Mouse (Mus musculus) C2C12 (cell line): Measurements from ENCODE around the gene Mgat5b. TPM values are rescaled to one million over a fixed set of nuclear protein-coding genes. Genes with fewer than 3 reads are reported as not detected.

Experiments used
- H3K27me3 ChIP-seq: one replicate; pipeline ENCODE4 v1.6.1; 2011; ENCODE audit not compliant: control insufficient read depth, insufficient read depth, insufficient read length
- H3K36me3 ChIP-seq: one replicate; pipeline ENCODE4 v1.6.1; 2011; ENCODE audit not compliant: control insufficient read depth, insufficient read depth
- H3K4me3 ChIP-seq: one replicate; pipeline ENCODE4 v1.5.1; 2011; ENCODE audit warnings: mild to moderate bottlenecking, control low read depth; ENCODE audit not compliant: poor library complexity, insufficient read depth, severe bottlenecking
- H3K79me2 ChIP-seq: one replicate; pipeline ENCODE4 v1.6.1; 2011; ENCODE audit not compliant: control insufficient read depth, insufficient read depth
- H3K79me3 ChIP-seq: one replicate; pipeline ENCODE4 v1.6.1; 2011; ENCODE audit warnings: low read depth, control low read depth
- H3ac ChIP-seq: one replicate; pipeline ENCODE3; 2011; ENCODE audit warnings: low read depth; ENCODE audit not compliant: control insufficient read depth, insufficient read length
- CEBPB ChIP-seq: IDR thresholded peaks from one replicate; pipeline ENCODE4 v1.6.1; 2011; ENCODE audit warnings: low read depth, mild to moderate bottlenecking, control low read depth, moderate library complexity
- CTCF ChIP-seq: IDR thresholded peaks from one replicate; pipeline ENCODE4 v1.5.1; 2011; ENCODE audit not compliant: control insufficient read depth, insufficient read depth, insufficient read length
- FOSL1 ChIP-seq: IDR thresholded peaks from one replicate; pipeline ENCODE4 v1.8.0; 2011; ENCODE audit warnings: mild to moderate bottlenecking, low read length; ENCODE audit not compliant: poor library complexity, insufficient read depth, severe bottlenecking
- MAX ChIP-seq: IDR thresholded peaks from one replicate; pipeline ENCODE4 v1.6.1; 2011; ENCODE audit warnings: mild to moderate bottlenecking, control low read depth
- MYOD1 ChIP-seq: IDR thresholded peaks from one replicate; pipeline ENCODE4 v1.6.1; 2011; ENCODE audit warnings: low read depth; ENCODE audit not compliant: control insufficient read depth, insufficient read length
- MYOG ChIP-seq: IDR thresholded peaks from one replicate; pipeline ENCODE4 v1.6.1; 2011; ENCODE audit not compliant: control insufficient read depth, insufficient read length; ENCODE audit errors: extremely low read depth
- USF1 ChIP-seq: IDR thresholded peaks from one replicate; pipeline ENCODE4 v1.6.1; 2011; ENCODE audit warnings: low read depth, mild to moderate bottlenecking, control low read depth, moderate library complexity
- polyA plus RNA-seq: library from polyadenylated mRNA; unstranded; fragments of >200 nt; fragmentation: generic; extraction: Trizol; gene quantifications from one replicate; pipeline ENCODE4 v1.2.1, GENCODE M21; 2012; ENCODE audit warnings: missing spikeins

Gene Mgat5b
- polyA plus RNA-seq, 1 experiment, result not detected

- no peak for TF ChIP-seq MYOG
- no peak for TF ChIP-seq MAX
- no peak for TF ChIP-seq CEBPB
- no peak for TF ChIP-seq MYOD1
- no peak for TF ChIP-seq USF1
- TF ChIP-seq CTCF, result no peak
- no peak for TF ChIP-seq FOSL1
- peaks cover 45% of the 10 kb centered on the region for H3K27me3 ChIP-seq
- H3K79me3 ChIP-seq, result no peaks in the 10 kb centered on the region
- no peak overlapping the region for H3ac ChIP-seq
- H3K79me2 ChIP-seq, result no peaks in the 10 kb centered on the region
- no peak overlapping the region for H3K4me3 ChIP-seq
- H3K36me3 ChIP-seq, result no peaks in the 10 kb centered on the region
These were observed 83.1 kb downstream of the Mgat5b start for GRCm38 (mm10) chr11:117001789-117002188.

DNA sequence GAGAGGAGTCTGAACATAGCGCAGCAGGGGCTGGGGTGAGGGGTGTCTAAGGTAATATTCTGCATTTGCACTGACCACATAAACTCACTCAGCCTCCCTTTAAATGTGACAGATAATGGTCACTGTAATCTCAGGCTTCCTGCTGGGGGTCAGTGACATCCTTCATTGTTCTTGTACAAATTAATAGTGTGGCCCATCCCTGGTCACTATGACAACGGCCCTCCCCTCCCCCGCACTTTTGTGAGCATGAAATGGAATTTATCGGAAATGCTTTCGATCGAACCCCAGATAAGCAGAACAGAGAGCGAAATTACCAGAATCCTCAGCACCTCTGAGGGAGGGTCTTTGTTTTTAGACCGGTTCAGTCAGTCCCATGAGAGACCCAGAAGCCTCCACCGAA lies 84.8 kb downstream of the Mgat5b start:
- Histone ChIP-seq H3K79me3 (no peaks in the 10 kb centered on the region), H3K36me3 (no peaks in the 10 kb centered on the region), H3K27me3 (peaks cover 57% of the 10 kb centered on the region), H3ac (no peak overlapping the region), H3K4me3 (no peak overlapping the region), H3K79me2 (no peaks in the 10 kb centered on the region)
- TF ChIP-seq MAX, result no peak
- no peak for TF ChIP-seq FOSL1
- TF ChIP-seq MYOG, result no peak
- no peak for TF ChIP-seq CEBPB
- TF ChIP-seq MYOD1, result no peak
- no peak for TF ChIP-seq USF1
- no peak for TF ChIP-seq CTCF

DNA sequence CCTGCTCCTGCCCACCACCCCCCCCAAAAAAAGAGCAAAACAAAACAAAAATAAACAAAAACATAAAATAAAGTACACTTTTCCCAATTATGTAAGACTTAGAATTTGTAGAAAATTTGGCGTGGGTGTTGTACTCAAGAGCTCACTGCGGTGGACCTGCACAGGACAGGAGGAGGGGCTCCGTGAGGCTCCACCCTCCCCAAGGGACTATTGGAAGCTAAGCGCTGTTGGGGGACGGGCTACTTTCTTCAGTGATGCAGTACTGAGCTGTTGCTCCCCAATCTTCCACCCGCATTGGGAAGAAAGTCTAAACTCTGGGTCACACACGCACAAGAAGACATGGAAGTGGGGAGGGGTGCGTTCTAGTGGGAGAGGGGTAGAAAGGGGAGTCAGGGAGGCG lies 85.6 kb downstream of the Mgat5b start:
- Histone ChIP-seq H3K4me3 (no peak overlapping the region), H3K79me2 (no peaks in the 10 kb centered on the region), H3K27me3 (peaks cover 63% of the 10 kb centered on the region), H3ac (no peak overlapping the region), H3K36me3 (no peaks in the 10 kb centered on the region), H3K79me3 (no peaks in the 10 kb centered on the region)
- TF ChIP-seq MYOD1, result no peak
- TF ChIP-seq MAX, result no peak
- no peak for TF ChIP-seq CTCF
- TF ChIP-seq FOSL1, result no peak
- TF ChIP-seq USF1, result no peak
- no peak for TF ChIP-seq MYOG
- no peak for TF ChIP-seq CEBPB

- Histone ChIP-seq H3K27me3 (peaks cover 18% of the 10 kb centered on the region), H3ac (no peak overlapping the region), H3K36me3 (no peaks in the 10 kb centered on the region), H3K4me3 (no peak overlapping the region), H3K79me2 (no peaks in the 10 kb centered on the region), H3K79me3 (no peaks in the 10 kb centered on the region)
- TF ChIP-seq MYOD1 (no peak), CTCF (no peak), MYOG (no peak), USF1 (no peak), CEBPB (no peak), FOSL1 (no peak), MAX (no peak)
These were observed 98.8 kb downstream of the Mgat5b start for GRCm38 (mm10) chr11:117017462-117017861.

DNA sequence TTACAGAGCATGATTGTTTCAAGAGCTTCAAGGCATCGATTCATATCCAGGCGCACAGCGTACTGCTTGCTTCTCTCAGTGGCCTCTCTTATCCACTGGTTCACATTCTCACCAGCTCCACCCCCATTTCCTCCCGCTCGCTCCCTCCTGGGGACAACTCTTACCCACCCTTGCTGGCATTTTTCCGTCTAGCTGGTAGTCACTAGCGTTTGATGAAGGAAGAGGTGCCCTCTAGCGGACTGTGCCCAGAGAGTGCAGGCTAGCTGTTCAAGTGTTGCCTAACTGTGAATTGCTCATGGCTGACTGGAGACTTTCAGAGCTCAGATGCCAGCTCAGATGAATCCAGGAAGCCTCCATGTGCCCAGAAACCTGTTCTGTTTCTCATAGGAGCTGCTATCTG lies 99.7 kb downstream of the Mgat5b start:
- Histone ChIP-seq H3K36me3 (no peaks in the 10 kb centered on the region), H3K27me3 (peaks cover 18% of the 10 kb centered on the region), H3ac (no peak overlapping the region), H3K4me3 (no peak overlapping the region), H3K79me3 (no peaks in the 10 kb centered on the region), H3K79me2 (no peaks in the 10 kb centered on the region)
- TF ChIP-seq USF1 (no peak), CTCF (peak; percentile 37), CEBPB (no peak), FOSL1 (no peak)

- Histone ChIP-seq H3K4me3 (no peak overlapping the region), H3ac (no peak overlapping the region), H3K79me2 (no peaks in the 10 kb centered on the region), H3K36me3 (no peaks in the 10 kb centered on the region), H3K27me3 (peaks cover 18% of the 10 kb centered on the region), H3K79me3 (no peaks in the 10 kb centered on the region)
- TF ChIP-seq MAX, result no peak
- no peak for TF ChIP-seq CEBPB
- TF ChIP-seq MYOG, result no peak
- TF ChIP-seq MYOD1, result no peak
These were observed 102.4 kb downstream of the Mgat5b start for GRCm38 (mm10) chr11:117021026-117021425.

DNA sequence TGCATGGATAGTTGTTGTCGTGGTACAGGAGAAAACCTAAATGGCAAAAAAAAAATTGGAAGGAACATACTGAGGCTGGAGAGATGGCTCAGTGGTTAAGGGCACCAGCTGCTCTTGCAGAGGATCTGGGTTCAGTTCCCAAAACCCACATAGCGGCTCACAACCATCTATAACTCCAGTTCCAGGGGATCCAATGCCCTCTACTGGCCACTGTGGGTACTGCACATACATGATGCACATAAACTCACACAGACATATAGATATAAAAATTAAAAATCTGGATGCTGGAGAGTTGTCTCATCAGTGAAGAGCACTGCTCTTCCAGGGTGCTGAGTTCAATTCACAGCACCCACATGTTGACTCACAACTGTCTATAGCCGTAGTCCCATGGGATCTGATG lies 104.9 kb downstream of the Mgat5b start:
- TF ChIP-seq FOSL1 (no peak), CEBPB (no peak), MYOG (no peak), CTCF (no peak), MAX (no peak), USF1 (no peak), MYOD1 (no peak)

More for the DNA sequence above, 104.9 kb downstream of the Mgat5b start:
- Histone ChIP-seq H3K79me2 (no peaks in the 10 kb centered on the region), H3K27me3 (peaks cover 38% of the 10 kb centered on the region), H3K79me3 (no peaks in the 10 kb centered on the region), H3K36me3 (no peaks in the 10 kb centered on the region), H3ac (no peak overlapping the region), H3K4me3 (no peak overlapping the region)
